Mouse (Mus musculus) lung, embryonic 14.5 days (tissue): ENCODE data around the gene Actr1b. TPM values are rescaled to one million over a fixed set of nuclear protein-coding genes. Genes with fewer than 3 reads are reported as not detected.
A peak's percentile ranks its signal among the peaks of the same experiment; 100 is the strongest.

Source experiments
- ATAC-seq: fragments of 200-750 bp; cut with Nextera tagmentation; 2 replicates; pipeline ENCODE4 v1.8.0; 2017; ENCODE audit warnings: mild to moderate bottlenecking, moderate TSS enrichment, moderate library complexity; ENCODE audit not compliant: insufficient read depth
- DNase-seq: peaks from one replicate; pipeline ENCODE4 v3.0.0-alpha.2; 2015
- H3K27ac ChIP-seq: fragments of 300-500 bp; sonication (generic); 2 replicates; pipeline ENCODE4 v1.5.1; 2014; ENCODE audit warnings: low read depth, mild to moderate bottlenecking, moderate library complexity
- H3K27me3 ChIP-seq: fragments of 300-500 bp; sonication (generic); 2 replicates; pipeline ENCODE4 v1.6.1; 2014; ENCODE audit warnings: low read length, control low read depth; ENCODE audit not compliant: insufficient read depth
- H3K36me3 ChIP-seq: fragments of 300-500 bp; sonication (generic); 2 replicates; pipeline ENCODE4 v1.6.1; 2014; ENCODE audit warnings: control low read depth; ENCODE audit not compliant: insufficient read depth
- H3K4me1 ChIP-seq: fragments of 300-500 bp; sonication (generic); 2 replicates; pipeline ENCODE4 v1.6.1; 2014; ENCODE audit warnings: antibody characterized with exemption, control low read depth; ENCODE audit not compliant: insufficient read depth
- H3K4me2 ChIP-seq: fragments of 300-500 bp; sonication (generic); 2 replicates; pipeline ENCODE4 v1.6.1; 2014; ENCODE audit warnings: mild to moderate bottlenecking
- H3K4me3 ChIP-seq: fragments of 300-500 bp; sonication (generic); 2 replicates; pipeline ENCODE4 v1.5.1; 2014; ENCODE audit warnings: low read depth, low read length
- H3K9ac ChIP-seq: fragments of 300-500 bp; sonication (generic); 2 replicates; pipeline ENCODE4 v1.6.1; 2014
- H3K9me3 ChIP-seq: fragments of 300-500 bp; sonication (generic); 2 replicates; pipeline ENCODE4 v1.6.1; 2016; ENCODE audit warnings: low read depth, low read length, control low read depth
- CTCF ChIP-seq: IDR thresholded peaks from 2 replicates; pipeline ENCODE4 v1.5.1; 2016; ENCODE audit warnings: antibody characterized with exemption, low read depth
- WGBS: fragments of 180-500 bp; shearing (Covaris S2); extraction: QIAGEN DNeasy Blood & Tissue Kit; methylation state at CpG from one replicate; pipeline ENCODE4 v1.1.7; 2014; 5-methylcytosine and 5-hydroxymethylcytosine counted together
- polyA plus RNA-seq: library from polyadenylated mRNA; unstranded; fragments of >200 nt; fragmentation: Nextera tagmentation; extraction: Ambion mirVana; gene quantifications from 2 replicates; pipeline ENCODE4 v1.2.1, GENCODE M21; 2014

The Actr1b gene
- polyA plus RNA-seq, 1 experiment from 2014 or later = 98.7 TPM

- TF ChIP-seq CTCF = no peak
- Histone ChIP-seq H3K9me3 (no peaks in the 10 kb centered on the region), H3K27ac (no peak overlapping the region), H3K36me3 (peaks cover 48% of the 10 kb centered on the region), H3K4me1 (peaks cover 10% of the 10 kb centered on the region), H3K27me3 (no peaks in the 10 kb centered on the region), H3K4me2 (no peak overlapping the region), H3K9ac (0 out of 2 replicates have a peak overlapping the region, but pooled peaks have one; percentile 85), H3K4me3 (no peak overlapping the region)
- DNase-seq = no peak
- WGBS = 65% methylated on average over 3 of the region's 3 CpGs
- ATAC-seq = no peak
Observed at GRCm38 (mm10) chr1:36707797-36708196, 6.4 kb downstream of the Actr1b start.

GRCm38 (mm10) chr1:36707166-36707565, 7.1 kb downstream of the Actr1b start:
- WGBS = 63% methylated on average over 2 of the region's 2 CpGs
- Histone ChIP-seq H3K4me3 (no peak overlapping the region), H3K27ac (no peak overlapping the region)

GRCm38 (mm10) chr1:36697030-36697429, 17.2 kb downstream of the Actr1b start:
- Histone ChIP-seq H3K4me2 (no peak overlapping the region), H3K27ac (no peak overlapping the region), H3K4me3 (no peak overlapping the region), H3K9me3 (no peaks in the 10 kb centered on the region), H3K27me3 (no peaks in the 10 kb centered on the region), H3K36me3 (peaks cover 55% of the 10 kb centered on the region), H3K4me1 (no peaks in the 10 kb centered on the region), H3K9ac (no peak overlapping the region)
- no peak for TF ChIP-seq CTCF
- 68% methylated on average over 5 of the region's 5 CpGs for WGBS
- no peak for ATAC-seq
- DNase-seq = no peak

More at GRCm38 (mm10) chr1:36707166-36707565, 7.1 kb downstream of the Actr1b start:
- H3K27me3 ChIP-seq = no peaks in the 10 kb centered on the region
- H3K9me3 ChIP-seq = no peaks in the 10 kb centered on the region
- H3K4me1 ChIP-seq = peaks cover 10% of the 10 kb centered on the region
- no peak for ATAC-seq
- no peak overlapping the region for H3K9ac ChIP-seq
- peaks cover 55% of the 10 kb centered on the region for H3K36me3 ChIP-seq
- no peak for DNase-seq
- no peak for TF ChIP-seq CTCF
- no peak overlapping the region for H3K4me2 ChIP-seq

GRCm38 (mm10) chr1:36696411-36696810, 17.8 kb downstream of the Actr1b start:
- Histone ChIP-seq H3K4me3 (no peak overlapping the region), H3K9ac (no peak overlapping the region), H3K27ac (no peak overlapping the region), H3K36me3 (peaks cover 50% of the 10 kb centered on the region), H3K27me3 (no peaks in the 10 kb centered on the region), H3K4me1 (no peaks in the 10 kb centered on the region), H3K4me2 (no peak overlapping the region), H3K9me3 (no peaks in the 10 kb centered on the region)
- TF ChIP-seq CTCF = peak; percentile 19; the same call in 1 of the 2 replicates
- DNase-seq = no peak
- WGBS = 68% methylated on average over 6 of the region's 6 CpGs
- no peak for ATAC-seq

GRCm38 (mm10) chr1:36694871-36695270, 19.4 kb downstream of the Actr1b start:
- ATAC-seq = no peak
- TF ChIP-seq CTCF = no peak

GRCm38 (mm10) chr1:36691271-36692155, 22.7 kb downstream of the Actr1b start, which contains the start of gene Cox5b:
TSS of gene Cox5b (plus strand) at chr1:36691449.
- TF ChIP-seq CTCF = no peak
- no peaks in the 10 kb centered on the region for H3K9me3 ChIP-seq
- peaks cover 20% of the 10 kb centered on the region for H3K36me3 ChIP-seq
- H3K4me3 ChIP-seq = peak within 1 kb of the TSS; percentile 79
- ATAC-seq (peak; percentile 97), DNase-seq (peak; percentile 100)
- peak within 1 kb of the TSS; percentile 31; the same call in 1 of the 2 replicates for H3K27ac ChIP-seq
- no peaks in the 10 kb centered on the region for H3K27me3 ChIP-seq
- H3K4me1 ChIP-seq = no peaks in the 10 kb centered on the region
- H3K4me2 ChIP-seq = peak within 1 kb of the TSS; percentile 77
- WGBS = under 1% methylated on average over 68 of the region's 68 CpGs
- H3K9ac ChIP-seq = peak within 1 kb of the TSS; percentile 74

More at GRCm38 (mm10) chr1:36694871-36695270, 19.4 kb downstream of the Actr1b start:
- WGBS = 83% methylated on average over 6 of the region's 6 CpGs
- DNase-seq = no peak
- no peaks in the 10 kb centered on the region for H3K27me3 ChIP-seq
- peaks cover 35% of the 10 kb centered on the region for H3K36me3 ChIP-seq
- no peak overlapping the region for H3K9ac ChIP-seq
- no peaks in the 10 kb centered on the region for H3K4me1 ChIP-seq
- no peaks in the 10 kb centered on the region for H3K9me3 ChIP-seq
- no peak overlapping the region for H3K27ac ChIP-seq
- no peak overlapping the region for H3K4me2 ChIP-seq
- no peak overlapping the region for H3K4me3 ChIP-seq

GRCm38 (mm10) chr1:36690671-36691235, 23.5 kb downstream of the Actr1b start:
- WGBS = 53% methylated on average over 11 of the region's 11 CpGs
- ATAC-seq = peak; percentile 43

More at GRCm38 (mm10) chr1:36690671-36691235, 23.5 kb downstream of the Actr1b start:
- H3K4me1 ChIP-seq = no peaks in the 10 kb centered on the region
- H3K4me2 ChIP-seq = peak overlapping the region; percentile 77
- H3K9ac ChIP-seq = peak overlapping the region; percentile 74
- no peaks in the 10 kb centered on the region for H3K9me3 ChIP-seq
- peaks cover 20% of the 10 kb centered on the region for H3K36me3 ChIP-seq
- peak overlapping the region; percentile 3; the same call in 1 of the 2 replicates for H3K27ac ChIP-seq
- TF ChIP-seq CTCF = no peak
- H3K4me3 ChIP-seq = peak overlapping the region; percentile 79
- H3K27me3 ChIP-seq = no peaks in the 10 kb centered on the region
- no peak for DNase-seq
